Mouse (Mus musculus) stomach, postnatal 0 days (tissue): ENCODE measurements at regions not wholly inside any gene's neighbourhood (a gene's known extent, or its start where the extent isn't known, plus 50 kb on each side); places are given as distances from the start of the nearest gene placed in this dataset.

ENCODE experiments used
- CTCF ChIP-seq: IDR thresholded peaks from 2 replicates; pipeline ENCODE4 v1.5.1; 2016; ENCODE audit warnings: antibody characterized with exemption, low read depth, mild to moderate bottlenecking, moderate library complexity
- EP300 ChIP-seq: optimal IDR thresholded peaks from 2 replicates; pipeline ENCODE3; 2016; ENCODE audit warnings: antibody characterized with exemption

DNA sequence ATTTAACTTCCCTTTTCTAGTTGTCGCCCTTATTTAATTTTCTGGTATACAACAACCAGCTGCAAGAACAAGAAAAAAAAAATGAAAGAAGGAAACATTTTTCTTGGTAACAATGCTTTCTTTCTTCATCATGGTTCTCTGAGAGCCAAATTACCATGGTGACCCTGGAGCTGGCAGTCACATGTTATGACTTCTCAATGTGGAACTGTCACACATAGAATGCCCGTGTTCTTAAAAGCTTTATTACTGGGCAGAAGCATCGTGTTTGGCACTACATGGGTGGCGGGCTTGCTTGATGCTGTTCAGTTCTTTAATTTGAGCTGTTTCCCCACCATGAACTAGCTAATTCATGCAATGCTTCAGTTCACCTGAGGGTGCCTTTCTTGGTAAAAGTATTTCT, 504.7 kb upstream of the Got2 start:
- TF ChIP-seq CTCF (no peak), EP300 (no peak)
